Mouse (Mus musculus) heart, postnatal 0 days (tissue): ENCODE data around the gene Bmf.

ENCODE experiments used
- CTCF ChIP-seq: IDR thresholded peaks from 2 replicates; pipeline ENCODE4 v1.5.1; 2016; ENCODE audit warnings: antibody characterized with exemption, control low read depth, low read depth
- EP300 ChIP-seq: IDR thresholded peaks from 2 replicates; pipeline ENCODE4 v1.6.1; 2016; ENCODE audit warnings: antibody characterized with exemption, low read depth

DNA sequence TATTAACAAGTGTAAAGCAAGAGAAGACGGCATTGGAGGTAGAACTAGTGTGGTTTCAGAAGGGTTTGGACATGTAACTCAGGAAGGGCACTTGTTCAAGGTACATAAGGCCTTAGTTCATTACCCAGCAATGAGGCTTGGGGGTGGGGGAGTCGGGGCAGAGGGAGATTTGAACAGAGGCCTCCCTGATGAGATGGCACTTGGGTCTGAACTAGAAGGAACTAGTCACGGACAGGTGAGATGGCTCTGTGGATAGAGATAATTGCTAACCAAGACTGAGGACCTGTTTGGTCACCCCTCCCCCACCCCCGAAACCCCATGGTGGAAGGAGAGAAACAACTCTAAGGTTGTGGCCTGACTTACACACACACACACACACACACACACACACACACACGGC lies 49.6 kb upstream of the Bmf start:
- TF ChIP-seq CTCF = no peak
- no peak for TF ChIP-seq EP300
